ENCODE assay signal across 31 mouse cellular contexts in the genomic region with DNA sequence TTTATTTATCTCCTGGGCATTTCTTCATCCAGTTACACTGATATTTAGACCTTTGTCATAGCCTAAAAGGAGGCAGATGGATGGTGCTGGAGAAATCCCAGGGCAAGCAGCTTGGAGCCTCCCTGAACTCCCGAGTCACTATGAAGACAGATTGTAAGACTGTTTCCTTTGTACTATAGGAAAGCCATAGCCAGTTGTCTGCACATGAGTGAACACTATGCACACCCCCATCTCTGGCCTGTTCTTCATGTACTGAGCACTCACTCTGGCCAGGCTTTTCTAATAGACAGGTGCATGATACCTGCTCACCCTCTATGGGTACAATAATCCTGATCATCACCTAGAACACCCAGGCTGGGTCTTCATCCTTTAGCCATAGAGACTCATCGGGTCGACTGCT.
DNase-seq lines count a peak whose midpoint lies in the region; ATAC-seq and TF ChIP-seq lines count a peak whose summit lies in the region.
"Had no signal": no experiment of that assay in that cellular context is flagged by ENCODE, and none has a peak within 500 bp of the region (broad histone marks: within the 10 kb centered on the region; RNA-seq: fewer than 3 reads in every experiment).

No protein-coding gene starts in this region.

- no peaks in the 10 kb centered on the region for H3K27me3 ChIP-seq in neural tube, embryonic 15.5 days (replicated peaks)
- H3K27me3 ChIP-seq: embryonic facial prominence, embryonic 12.5 days; intestine, embryonic 15.5 days; limb, embryonic 15.5 days; liver, embryonic 13.5 days; midbrain, embryonic 13.5 days had no signal

- no peaks in the 10 kb centered on the region for H3K4me1 ChIP-seq in neural tube, embryonic 15.5 days
- H3K4me1 ChIP-seq: embryonic facial prominence, embryonic 12.5 days; intestine, embryonic 15.5 days; limb, embryonic 10.5 days; limb, embryonic 15.5 days; liver, embryonic 13.5 days; midbrain, embryonic 13.5 days had no signal

- ATAC-seq in neural tube, embryonic 15.5 days (ENCODE audit: low FRiP score): no peak
- ATAC-seq: CD4-positive, CD25-positive, alpha-beta regulatory T cell, adult 4 months; intestine, embryonic 15.5 days; lung, postnatal 0 days; midbrain, embryonic 13.5 days had no signal

- DNase-seq in heart, adult 11 months: peak; percentile 76
- DNase-seq in heart, adult 9 months (ENCODE audit: low spot score in 2 of 2): no peak
- DNase-seq in brain, embryonic 14.5 days (ENCODE audit: low read depth): peak; percentile 11
- peak; percentile 54 to 66 for DNase-seq in cerebellum, adult 18-20 months
- DNase-seq in cerebellum, postnatal 10 days: peak; percentile 62 to 69
- DNase-seq in urinary bladder, adult 2 months (ENCODE audit: low spot score): no peak
- DNase-seq in left cerebral cortex, adult 9 months (ENCODE audit: low spot score in 2 of 2): no peak
- DNase-seq: adrenal gland, postnatal 14 days; embryo, embryonic 11 days; gastrocnemius, postnatal 14 days; heart, postnatal 36 days; kidney, adult 2 months; layer of hippocampus, postnatal 36 days; liver, embryonic 13.5 days; lung, adult 18-20 months; lung, postnatal 4 days; right cerebral cortex, adult 18-20 months; thymus, adult 18-20 months; thymus, postnatal 36 days had no signal

- no peak overlapping the region for H3K4me2 ChIP-seq in neural tube, embryonic 15.5 days
- H3K4me2 ChIP-seq: embryonic facial prominence, embryonic 12.5 days; heart, embryonic 11.5 days; hindbrain, embryonic 14.5 days; intestine, embryonic 15.5 days; limb, embryonic 15.5 days; liver, embryonic 13.5 days; midbrain, embryonic 13.5 days had no signal

- TF ChIP-seq CTCF in brain, embryonic 14.5 days (IDR thresholded peaks at IDR 0.05; ENCODE audit: borderline replicate concordance, extremely low read depth, insufficient read depth, insufficient read length): no peak

- no peak overlapping the region for H3K4me3 ChIP-seq in neural tube, embryonic 15.5 days (replicated peaks)
- H3K4me3 ChIP-seq: embryonic facial prominence, embryonic 12.5 days; intestine, embryonic 15.5 days; limb, embryonic 10.5 days; limb, embryonic 15.5 days; liver, embryonic 13.5 days; midbrain, embryonic 13.5 days had no signal

- 84% methylated on average over 3 of the region's 3 CpGs for WGBS in neural tube, embryonic 15.5 days

- no peaks in the 10 kb centered on the region for H3K36me3 ChIP-seq in neural tube, embryonic 15.5 days
- H3K36me3 ChIP-seq: embryonic facial prominence, embryonic 12.5 days; intestine, embryonic 15.5 days; limb, embryonic 10.5 days; limb, embryonic 15.5 days; liver, embryonic 13.5 days; midbrain, embryonic 13.5 days had no signal

- no peak overlapping the region for H3K27ac ChIP-seq in neural tube, embryonic 15.5 days (replicated peaks)
- H3K27ac ChIP-seq: embryonic facial prominence, embryonic 12.5 days; hindbrain, embryonic 14.5 days; intestine, embryonic 15.5 days; kidney, postnatal 0 days; limb, embryonic 10.5 days; limb, embryonic 15.5 days; liver, embryonic 13.5 days; midbrain, embryonic 13.5 days; stomach, postnatal 0 days had no signal

- H3K9ac ChIP-seq in neural tube, embryonic 15.5 days (replicated peaks): no peak overlapping the region
- H3K9ac ChIP-seq: embryonic facial prominence, embryonic 12.5 days; hindbrain, embryonic 14.5 days; intestine, embryonic 15.5 days; limb, embryonic 15.5 days; liver, embryonic 13.5 days; midbrain, embryonic 13.5 days had no signal

- no peaks in the 10 kb centered on the region for H3K9me3 ChIP-seq in neural tube, embryonic 15.5 days (replicated peaks)
- H3K9me3 ChIP-seq: intestine, embryonic 15.5 days; limb, embryonic 10.5 days; limb, embryonic 15.5 days; liver, embryonic 13.5 days; midbrain, embryonic 13.5 days had no signal

- TF ChIP-seq POLR2A in brain, embryonic 14.5 days (IDR thresholded peaks at IDR 0.05; ENCODE audit: borderline replicate concordance, extremely low read depth, insufficient read depth, insufficient read length, poor library complexity, severe bottlenecking): no peak

Comparison
In these comparisons a context has a peak if more than half of its experiments do, and no peak if none do; other contexts are left out.
1. DNase-seq: peak in heart, adult 11 months (single experiment), brain, embryonic 14.5 days (single experiment), cerebellum, adult 18-20 months (2 of 2) and cerebellum, postnatal 10 days (2 of 2); none in heart, adult 9 months (0 of 2), urinary bladder, adult 2 months (single experiment) and left cerebral cortex, adult 9 months (0 of 2).